17 mouse cellular contexts compared by ENCODE assay signal in the genomic region with DNA sequence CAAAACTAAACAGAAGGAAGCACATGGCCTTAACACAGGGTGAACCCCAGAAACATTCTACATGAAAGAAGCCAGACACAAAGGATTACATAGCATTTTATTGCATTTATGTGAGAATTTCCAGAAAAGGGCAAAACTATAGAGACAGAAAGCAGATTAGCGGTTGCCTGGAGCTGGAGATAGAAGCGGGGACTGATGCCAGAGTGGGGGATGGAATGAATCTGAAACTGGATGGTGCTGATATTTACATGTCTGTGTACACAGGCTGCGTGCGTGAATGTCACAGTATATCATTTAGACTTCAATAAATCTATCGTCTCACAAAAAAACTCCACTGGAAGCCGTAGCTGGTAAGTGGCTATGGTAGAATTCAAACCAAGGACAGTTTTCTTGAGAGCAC.
"Had no signal": no experiment of that assay in that cellular context is flagged by ENCODE, and none has a peak within 500 bp of the region (broad histone marks: within the 10 kb centered on the region; RNA-seq: fewer than 3 reads in every experiment).

No protein-coding gene starts in this region.

- ATAC-seq: intestine, postnatal 0 days; liver, postnatal 0 days; lung, postnatal 0 days had no signal

- H3K9me3 ChIP-seq: kidney, embryonic 15.5 days; limb, embryonic 12.5 days; limb, embryonic 15.5 days; midbrain, embryonic 12.5 days had no signal

- H3K4me3 ChIP-seq: kidney, embryonic 15.5 days; left cerebral cortex, adult 2 months; limb, embryonic 12.5 days; limb, embryonic 15.5 days; midbrain, embryonic 12.5 days had no signal

- DNase-seq: kidney, postnatal 36 days; layer of hippocampus, postnatal 36 days; liver, postnatal 0 days; lung, embryonic 14.5 days; thymus, adult 2 months; thymus, postnatal 14 days; thymus, postnatal 4 days had no signal

- H3K27ac ChIP-seq: kidney, embryonic 15.5 days; left cerebral cortex, adult 2 months; limb, embryonic 12.5 days; limb, embryonic 15.5 days; liver, embryonic 14.5 days; macrophage; midbrain, embryonic 12.5 days had no signal

- H3K4me1 ChIP-seq: limb, embryonic 12.5 days; limb, embryonic 15.5 days had no signal

- H3K9ac ChIP-seq: kidney, embryonic 15.5 days; limb, embryonic 12.5 days; limb, embryonic 15.5 days; liver, embryonic 14.5 days; liver, postnatal 0 days; lung, embryonic 14.5 days; midbrain, embryonic 12.5 days had no signal

- H3K4me2 ChIP-seq: kidney, embryonic 15.5 days; limb, embryonic 12.5 days; limb, embryonic 15.5 days; liver, embryonic 11.5 days; lung, embryonic 14.5 days; midbrain, embryonic 12.5 days had no signal

- H3K36me3 ChIP-seq: kidney, embryonic 15.5 days; limb, embryonic 12.5 days; limb, embryonic 15.5 days; midbrain, embryonic 12.5 days had no signal

- H3K27me3 ChIP-seq: kidney, embryonic 15.5 days; limb, embryonic 12.5 days; limb, embryonic 15.5 days; midbrain, embryonic 12.5 days had no signal
